Mouse (Mus musculus) heart, postnatal 10 days (tissue): Measurements from ENCODE around the gene Krtap9-5. TPM values are rescaled to one million over a fixed set of nuclear protein-coding genes. Genes with fewer than 3 reads are reported as not detected.

ENCODE experiments used
- DNase-seq, 2 experiments: peaks; one replicate each; pipeline ENCODE4 v3.0.0; 2021
- intact Hi-C: fragments of 180-260 bp; cut with DNase I; formaldehyde crosslinking; loops from one replicate; pipeline ENCODE4 v1.15.1; 2025
- total RNA-seq, 2 experiments: library from RNA; stranded (reverse); gene quantifications; 2 replicates each; pipeline ENCODE4 v1.2.3; 2021

Gene Krtap9-5
- not detected for total RNA-seq

- intact Hi-C loops, result no loop called here
Observed at GRCm38 (mm10) chr11:99948175-99948574, at the start of gene Krtap9-5. Gene Krtap9-5, plus strand, starts transcription at chr11:99948475.

GRCm38 (mm10) chr11:99907620-99908019 is 40.7 kb upstream of the Krtap9-5 start, which contains the start of gene Krtap31-1:
Gene Krtap31-1, plus strand, starts transcription at chr11:99907920.
- no peak for DNase-seq
- intact Hi-C loops, result no loop called here

More at GRCm38 (mm10) chr11:99948175-99948574, at the start of gene Krtap9-5:
- no peak for DNase-seq

GRCm38 (mm10) chr11:99914451-99914850 is 33.8 kb upstream of the Krtap9-5 start, which contains the start of gene Gm11565:
Gene Gm11565, plus strand, starts transcription at chr11:99914751.
- no peak for DNase-seq
- intact Hi-C loops, result no loop called here

- intact Hi-C loops, result no loop called here
- DNase-seq, result no peak
Observed at GRCm38 (mm10) chr11:99935991-99936390, 12.3 kb upstream of the Krtap9-5 start, which contains the start of gene Krtap31-2. Gene Krtap31-2, plus strand, starts transcription at chr11:99936291.

- DNase-seq, result no peak
- intact Hi-C loops, result no loop called here
Observed at GRCm38 (mm10) chr11:99937751-99938264, 10.5 kb upstream of the Krtap9-5 start.

- DNase-seq, result no peak
- intact Hi-C loops, result no loop called here
Observed at GRCm38 (mm10) chr11:99964213-99964612, 15.9 kb downstream of the Krtap9-5 start.

GRCm38 (mm10) chr11:99965961-99966360 is 17.7 kb downstream of the Krtap9-5 start:
- intact Hi-C loops, result no loop called here
- DNase-seq, result no peak

GRCm38 (mm10) chr11:99978953-99979352 is 30.7 kb downstream of the Krtap9-5 start, which contains the start of gene Krtap29-1:
Gene Krtap29-1, minus strand, starts transcription at chr11:99979053.
- intact Hi-C loops, result no loop called here
- DNase-seq, result no peak

- DNase-seq, result no peak
- intact Hi-C loops, result no loop called here
Observed at GRCm38 (mm10) chr11:99982731-99983130, 34.5 kb downstream of the Krtap9-5 start.

- DNase-seq, result no peak
- intact Hi-C loops, result no loop called here
Observed at GRCm38 (mm10) chr11:99983442-99983841, 35.2 kb downstream of the Krtap9-5 start.

GRCm38 (mm10) chr11:99985291-99986092 is 37.2 kb downstream of the Krtap9-5 start:
- DNase-seq, result peak; percentile 16 to 21
- intact Hi-C loops, result no loop called here

- intact Hi-C loops, result no loop called here
- no peak for DNase-seq
Observed at GRCm38 (mm10) chr11:99986180-99986647, 37.9 kb downstream of the Krtap9-5 start, which contains the start of gene Krtap16-1. Gene Krtap16-1, minus strand, starts transcription at chr11:99986597.

- intact Hi-C loops, result no loop called here
- no peak for DNase-seq
Observed at GRCm38 (mm10) chr11:99988530-99988929, 40.3 kb downstream of the Krtap9-5 start.

GRCm38 (mm10) chr11:99989881-99990405 is 41.7 kb downstream of the Krtap9-5 start:
- intact Hi-C loops, result no loop called here
- DNase-seq, result no peak

GRCm38 (mm10) chr11:99990571-99990970 is 42.3 kb downstream of the Krtap9-5 start:
- intact Hi-C loops, result no loop called here
- DNase-seq, result no peak

- intact Hi-C loops, result no loop called here
- no peak for DNase-seq
Observed at GRCm38 (mm10) chr11:99993620-99994383, 45.5 kb downstream of the Krtap9-5 start, which contains the start of gene Krtap17-1. Gene Krtap17-1, minus strand, starts transcription at chr11:99993994.

GRCm38 (mm10) chr11:99994384-99994661 is 46.0 kb downstream of the Krtap9-5 start:
- DNase-seq, result no peak
- intact Hi-C loops, result no loop called here

- DNase-seq, result no peak
- intact Hi-C loops, result no loop called here
Observed at GRCm38 (mm10) chr11:99999091-99999490, 50.8 kb downstream of the Krtap9-5 start.
